Comparison of ENCODE assay signal across 7 mouse cellular contexts in genomic region chr1:89344546-89344945, GRCm38 (mm10).
DNase-seq lines count a peak whose midpoint lies in the region.

No protein-coding gene starts in this region.

- peak; percentile 10 for DNase-seq in ovary, postnatal 10 days (ENCODE audit: low spot score)
- DNase-seq in ovary, adult 18-20 months (ENCODE audit: low spot score), result no peak
- DNase-seq in adrenal gland, postnatal 10 days, result peak; percentile 77
- DNase-seq in cerebellum, postnatal 36 days, result peak; percentile 48 to 51
- DNase-seq in kidney, adult 8-10 months, result peak; percentile 37 to 80
- DNase-seq in mesoderm, embryonic 11.5 days (ENCODE audit: low read depth, low spot score), result peak; percentile 50
- no peak for DNase-seq in left cerebral cortex, adult 9 months (ENCODE audit: low spot score in 2 of 2)

Comparison
In these comparisons a context has a peak if more than half of its experiments do, and no peak if none do; other contexts are left out.
1. DNase-seq: peak in ovary, postnatal 10 days (single experiment), adrenal gland, postnatal 10 days (single experiment), cerebellum, postnatal 36 days (2 of 2), kidney, adult 8-10 months (2 of 2) and mesoderm, embryonic 11.5 days (single experiment); none in ovary, adult 18-20 months (single experiment) and left cerebral cortex, adult 9 months (0 of 2).